Mouse (Mus musculus) myocyte (in vitro differentiated cells): ENCODE measurements at regions not wholly inside any gene's neighbourhood (a gene's known extent, or its start where the extent isn't known, plus 50 kb on each side); places are given as distances from the start of the nearest gene placed in this dataset.

Experiments
- MAX ChIP-seq: IDR thresholded peaks from one replicate; pipeline ENCODE4 v1.6.1; 2011; ENCODE audit warnings: low read depth, mild to moderate bottlenecking, control low read depth
- POLR2A ChIP-seq: IDR thresholded peaks from one replicate; pipeline ENCODE4 v1.6.1; 2011; ENCODE audit warnings: low read depth, mild to moderate bottlenecking, control low read depth, moderate library complexity; ENCODE audit not compliant: insufficient read length
- POLR2AphosphoS2 ChIP-seq: IDR thresholded peaks from one replicate; pipeline ENCODE4 v1.6.1; 2011; ENCODE audit warnings: low read depth, control low read depth; ENCODE audit not compliant: insufficient read length
- SRF ChIP-seq: IDR thresholded peaks from one replicate; pipeline ENCODE4 v1.6.1; 2011; ENCODE audit warnings: low read depth; ENCODE audit not compliant: control insufficient read depth, insufficient read length
- TCF3 ChIP-seq: IDR thresholded peaks from one replicate; pipeline ENCODE4 v1.6.1; 2011; ENCODE audit warnings: low read depth, control low read depth; ENCODE audit not compliant: insufficient read length
- USF1 ChIP-seq: IDR thresholded peaks from one replicate; pipeline ENCODE4 v1.6.1; 2011; ENCODE audit warnings: low read depth, mild to moderate bottlenecking, control low read depth, moderate library complexity

DNA sequence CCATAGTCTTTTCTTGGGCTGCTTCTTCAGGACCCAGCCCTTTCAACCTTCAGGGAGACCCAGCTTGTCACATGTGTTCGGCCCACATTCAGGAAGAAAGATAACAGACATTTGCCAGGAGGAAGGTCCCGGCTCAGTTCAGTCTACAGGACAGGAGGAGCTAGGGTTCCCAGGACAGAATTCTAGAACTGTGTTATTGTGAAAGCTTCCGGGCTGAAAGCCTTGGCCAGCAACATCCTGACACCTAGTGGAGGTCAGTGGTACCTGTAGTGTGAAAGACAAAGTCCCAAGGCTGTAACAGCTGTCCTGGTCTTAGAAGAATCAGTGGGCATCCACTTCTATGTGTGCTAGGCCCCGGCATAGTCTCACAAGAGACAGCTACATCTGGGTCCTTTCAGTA, 463.1 kb downstream of the Prdm13 start:
- TF ChIP-seq POLR2A (no peak), SRF (no peak), TCF3 (no peak), POLR2AphosphoS2 (no peak), USF1 (no peak), MAX (no peak)
